Comparison of ENCODE assay signal across 8 mouse cellular contexts in the genomic region with DNA sequence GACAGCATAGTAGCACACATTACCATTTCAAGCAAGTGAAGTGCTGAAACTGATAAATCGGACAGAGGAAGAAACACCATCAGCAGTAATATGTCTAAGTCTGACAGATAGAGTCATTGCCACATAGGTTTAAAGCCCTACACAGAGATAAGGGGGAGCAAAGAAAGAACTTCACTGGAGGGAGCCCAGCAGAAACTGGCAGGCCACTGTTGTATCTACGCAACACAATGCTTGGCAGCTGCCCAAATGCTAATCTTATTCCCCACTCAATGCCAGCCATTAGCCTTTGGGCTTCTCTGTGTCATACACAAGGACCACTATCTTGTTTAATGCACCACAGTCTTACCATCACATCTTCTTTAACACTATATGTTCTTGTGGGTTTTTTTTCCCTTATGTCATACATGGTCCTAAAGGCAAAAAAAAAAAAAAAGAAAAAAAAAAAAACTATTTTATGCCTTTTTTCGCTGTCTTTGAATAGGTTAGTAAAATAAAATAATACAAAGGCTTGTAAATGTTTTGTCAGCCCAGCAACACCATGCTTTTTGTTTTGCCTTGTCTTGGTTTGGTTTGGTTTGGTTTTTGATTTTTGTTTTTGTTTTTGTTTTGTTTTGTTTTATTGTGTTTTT.
DNase-seq lines count a peak whose midpoint lies in the region; ATAC-seq and TF ChIP-seq lines count a peak whose summit lies in the region.

No protein-coding gene starts in this region.

- H3K9ac ChIP-seq in midbrain, embryonic 13.5 days (replicated peaks) = no peak overlapping the region
- H3K9ac ChIP-seq in heart, embryonic 16.5 days (ENCODE audit: low read length) = no peak overlapping the region

- ATAC-seq in midbrain, embryonic 13.5 days = peak; percentile 43; the same call in 1 of the 2 replicates
- ATAC-seq in heart, embryonic 16.5 days (replicated peaks; ENCODE audit: extremely low read depth, insufficient read depth, low FRiP score) = peak; percentile 98
- ATAC-seq in megakaryocyte progenitor cell, adult 5-6 weeks (replicated peaks; ENCODE audit: poor library complexity) = 0 out of 2 replicates have a peak, but pooled peaks have one; percentile 34

- H3K36me3 ChIP-seq in midbrain, embryonic 13.5 days = no peaks in the 10 kb centered on the region
- H3K36me3 ChIP-seq in midbrain, embryonic 10.5 days = no peaks in the 10 kb centered on the region
- no peaks in the 10 kb centered on the region for H3K36me3 ChIP-seq in heart, embryonic 16.5 days (ENCODE audit: control insufficient read depth, insufficient read depth)

- 76% methylated on average over 3 of the region's 3 CpGs for WGBS in midbrain, embryonic 13.5 days
- 92% methylated on average over 3 of the region's 3 CpGs for WGBS in midbrain, embryonic 10.5 days
- WGBS in heart, embryonic 16.5 days = 37% methylated on average over 3 of the region's 3 CpGs

- H3K4me2 ChIP-seq in midbrain, embryonic 13.5 days (replicated peaks) = no peak overlapping the region
- H3K4me2 ChIP-seq in heart, embryonic 16.5 days (ENCODE audit: low read depth, low read length) = peak overlapping the region; percentile 15; the same call in 1 of the 2 replicates

- intact Hi-C loops in gastrocnemius, adult 2 months (cut with DNase I) = no loop called here

- H3K9me3 ChIP-seq in midbrain, embryonic 13.5 days = no peaks in the 10 kb centered on the region
- H3K9me3 ChIP-seq in midbrain, embryonic 10.5 days (replicated peaks) = no peaks in the 10 kb centered on the region
- H3K9me3 ChIP-seq in heart, embryonic 16.5 days (replicated peaks; ENCODE audit: control insufficient read depth, low read length) = no peaks in the 10 kb centered on the region

- DNase-seq in embryo, embryonic 11 days = peak; percentile 14
- DNase-seq in embryo, embryonic 10 days (ENCODE audit: low spot score) = no peak
- no peak for DNase-seq in midbrain, embryonic 10.5 days (ENCODE audit: low spot score)
- DNase-seq in Muller cell, postnatal 12 days (ENCODE audit: inconsistent ontology term) = no peak
- no peak for DNase-seq in gastrocnemius, adult 2 months

- peak overlapping the region; percentile 36; the same call in 1 of the 2 replicates for H3K27ac ChIP-seq in midbrain, embryonic 13.5 days
- no peak overlapping the region for H3K27ac ChIP-seq in midbrain, embryonic 10.5 days (replicated peaks)
- H3K27ac ChIP-seq in heart, embryonic 16.5 days (ENCODE audit: low read length) = peak overlapping the region; percentile 71
- H3K27ac ChIP-seq in gastrocnemius, adult 2 months = no peak overlapping the region

- no peak overlapping the region for H3K4me3 ChIP-seq in midbrain, embryonic 13.5 days (replicated peaks)
- no peak overlapping the region for H3K4me3 ChIP-seq in midbrain, embryonic 10.5 days
- no peak overlapping the region for H3K4me3 ChIP-seq in heart, embryonic 16.5 days (ENCODE audit: low read length)
- no peak overlapping the region for H3K4me3 ChIP-seq in gastrocnemius, adult 2 months

- no peak for TF ChIP-seq CTCF in gastrocnemius, adult 2 months (IDR thresholded peaks at IDR 0.05)

- H3K27me3 ChIP-seq in midbrain, embryonic 13.5 days = no peaks in the 10 kb centered on the region
- no peaks in the 10 kb centered on the region for H3K27me3 ChIP-seq in midbrain, embryonic 10.5 days (ENCODE audit: low read depth, poor library complexity, severe bottlenecking)
- no peaks in the 10 kb centered on the region for H3K27me3 ChIP-seq in heart, embryonic 16.5 days (ENCODE audit: control insufficient read depth, insufficient read depth, low read length)

- 0 out of 2 replicates have a peak, but pooled peaks cover 2% of the 10 kb centered on the region for H3K4me1 ChIP-seq in midbrain, embryonic 13.5 days (replicated peaks)
- no peaks in the 10 kb centered on the region for H3K4me1 ChIP-seq in midbrain, embryonic 10.5 days
- peaks cover 9% of the 10 kb centered on the region for H3K4me1 ChIP-seq in heart, embryonic 16.5 days (ENCODE audit: control insufficient read depth, insufficient read depth, low read length)

Comparison
In these comparisons a context has a peak if more than half of its experiments do, and no peak if none do; other contexts are left out.
1. H3K27ac ChIP-seq: peak in midbrain, embryonic 13.5 days (single experiment) and heart, embryonic 16.5 days (single experiment); none in midbrain, embryonic 10.5 days (single experiment) and gastrocnemius, adult 2 months (single experiment).
2. ATAC-seq: peak in every context shown above with its lines; median percentile 98 in heart, embryonic 16.5 days; 43 in midbrain, embryonic 13.5 days; 34 in megakaryocyte progenitor cell, adult 5-6 weeks.